Mouse (Mus musculus): ENCODE measurements around the gene Pgm2. TPM values are rescaled to one million over a fixed set of nuclear protein-coding genes. Genes with fewer than 3 reads are reported as not detected.

The Pgm2 gene
- polyA plus RNA-seq, 1 experiment: not detected

DNA sequence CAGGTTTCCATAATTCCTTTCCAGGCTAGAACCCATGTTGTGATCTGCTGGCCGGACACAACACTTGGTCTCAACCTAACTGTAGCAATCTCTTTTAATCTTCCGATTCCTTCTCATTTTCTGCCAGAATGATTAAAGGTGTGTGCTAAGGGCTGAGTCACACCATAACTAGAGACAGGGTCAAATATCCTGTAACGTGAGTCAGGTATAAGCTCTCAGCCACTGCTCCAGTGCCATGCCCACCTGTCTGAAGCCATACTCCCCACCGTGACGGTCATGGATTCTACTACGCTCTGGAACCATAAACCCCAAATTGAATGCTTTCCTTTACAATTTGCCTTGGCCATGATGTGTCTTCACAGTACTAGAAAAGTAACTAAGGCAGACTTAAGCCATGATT, 36.5 kb upstream of the Pgm2 start:
- TF ChIP-seq POLR2A (IDR thresholded peaks at IDR 0.05; ENCODE audit: insufficient read depth, low read depth, low read length) (no peak), CTCF (IDR thresholded peaks at IDR 0.05; ENCODE audit: insufficient read depth, low read depth, low read length) (no peak)
- H3K27ac ChIP-seq (ENCODE audit: insufficient read depth, low read depth, low read length): no peak overlapping the region
- WGBS: 95% methylated on average over 6 of the region's 6 CpGs
- no peak overlapping the region for H3K4me3 ChIP-seq (ENCODE audit: insufficient read depth, low read depth, low read length)
- H3K4me1 ChIP-seq (ENCODE audit: control insufficient read depth, insufficient read depth, low read length): 0 out of 2 replicates have a peak, but pooled peaks cover 1% of the 10 kb centered on the region

DNA sequence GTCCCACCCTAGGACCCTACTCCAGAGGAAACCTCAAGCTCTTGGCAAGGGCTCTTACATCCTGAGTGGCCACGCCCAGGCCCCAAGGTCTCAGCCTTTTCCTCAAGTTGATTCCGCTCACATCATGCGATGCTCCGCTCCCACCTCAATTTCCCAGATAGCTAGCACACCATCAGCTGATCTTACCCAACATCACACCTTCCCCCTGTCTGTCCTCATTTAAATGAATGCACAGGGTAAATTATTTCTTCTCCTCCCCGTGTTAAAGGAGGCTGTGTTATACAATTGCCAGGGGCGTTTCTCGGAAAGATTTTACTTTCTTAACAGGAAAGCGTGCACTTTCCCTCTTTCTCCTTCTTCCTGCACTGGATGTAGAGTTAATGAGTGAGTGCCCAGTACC, 31.9 kb upstream of the Pgm2 start:
- Histone ChIP-seq H3K4me3 (ENCODE audit: insufficient read depth, low read depth, low read length) (no peak overlapping the region), H3K4me1 (ENCODE audit: control insufficient read depth, insufficient read depth, low read length) (0 out of 2 replicates have a peak, but pooled peaks cover 3% of the 10 kb centered on the region), H3K27ac (ENCODE audit: insufficient read depth, low read depth, low read length) (no peak overlapping the region)
- TF ChIP-seq CTCF (IDR thresholded peaks at IDR 0.05; ENCODE audit: insufficient read depth, low read depth, low read length) (no peak), POLR2A (IDR thresholded peaks at IDR 0.05; ENCODE audit: insufficient read depth, low read depth, low read length) (no peak)
- WGBS: 87% methylated on average over 8 of the region's 8 CpGs

DNA sequence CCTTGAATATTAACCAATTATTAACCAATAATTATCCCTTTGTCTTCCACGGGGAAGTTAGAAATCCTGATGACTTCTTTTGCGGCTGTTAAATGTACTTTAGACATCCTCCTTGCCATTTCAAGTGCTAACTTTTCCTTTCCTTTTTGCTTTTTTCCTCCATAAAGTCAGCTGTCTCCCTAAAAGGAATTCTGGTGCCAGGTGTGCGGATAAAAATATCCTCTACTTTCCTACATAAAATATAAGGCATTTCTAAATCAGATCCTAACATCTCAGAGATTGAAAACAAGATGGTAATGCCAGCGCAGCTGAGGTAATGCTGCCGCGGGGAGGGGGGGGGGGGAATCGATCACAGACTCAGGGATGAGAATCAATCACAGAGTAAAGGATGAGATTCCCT, 31.1 kb upstream of the Pgm2 start:
- Histone ChIP-seq H3K27ac (ENCODE audit: insufficient read depth, low read depth, low read length) (no peak overlapping the region), H3K4me1 (ENCODE audit: control insufficient read depth, insufficient read depth, low read length) (0 out of 2 replicates have a peak, but pooled peaks cover 3% of the 10 kb centered on the region), H3K4me3 (ENCODE audit: insufficient read depth, low read depth, low read length) (no peak overlapping the region)
- 37% methylated on average over 7 of the region's 7 CpGs for WGBS
- TF ChIP-seq CTCF (IDR thresholded peaks at IDR 0.05; ENCODE audit: insufficient read depth, low read depth, low read length): no peak

DNA sequence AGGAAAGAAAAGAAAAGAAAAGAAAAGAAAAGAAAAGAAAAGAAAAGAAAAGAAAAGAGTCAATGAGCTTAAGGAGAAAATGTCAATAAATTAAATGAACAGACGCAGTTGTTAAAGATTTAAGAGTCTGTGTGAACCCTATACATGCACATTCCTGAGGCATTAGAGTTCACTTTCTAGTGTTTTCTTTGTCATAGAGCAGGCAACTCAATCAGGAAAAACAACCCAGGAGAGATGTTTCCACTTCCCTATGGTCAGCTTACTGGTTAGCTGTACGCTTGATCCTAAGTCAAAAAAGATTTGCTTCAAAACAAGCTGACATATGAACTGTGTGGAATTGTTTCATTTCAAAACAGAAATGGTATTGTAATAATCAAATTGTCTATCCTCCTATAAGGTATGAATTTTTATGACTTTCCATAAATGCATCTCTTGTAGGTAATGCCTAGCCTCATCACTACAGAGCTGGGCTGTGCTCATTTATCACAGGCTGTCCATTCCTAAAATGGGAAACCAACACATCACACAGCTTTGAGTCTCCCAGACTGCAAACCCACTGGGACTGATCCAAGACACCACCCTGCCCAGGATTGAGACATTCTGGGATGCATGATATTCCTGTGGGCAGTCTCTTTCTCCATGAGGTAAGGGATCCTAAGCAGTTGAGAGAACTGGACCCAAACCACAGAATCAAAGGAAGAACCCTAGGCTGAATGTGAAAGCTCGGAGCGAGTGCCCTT, 29.7 kb upstream of the Pgm2 start:
- no peak for TF ChIP-seq POLR2A (IDR thresholded peaks at IDR 0.05; ENCODE audit: insufficient read depth, low read depth, low read length)
- no peak for TF ChIP-seq CTCF (IDR thresholded peaks at IDR 0.05; ENCODE audit: insufficient read depth, low read depth, low read length)
- 95% methylated on average over 4 of the region's 4 CpGs for WGBS
- 0 out of 2 replicates have a peak, but pooled peaks cover 3% of the 10 kb centered on the region for H3K4me1 ChIP-seq (ENCODE audit: control insufficient read depth, insufficient read depth, low read length)
- no peak overlapping the region for H3K27ac ChIP-seq (ENCODE audit: insufficient read depth, low read depth, low read length)
- no peak overlapping the region for H3K4me3 ChIP-seq (ENCODE audit: insufficient read depth, low read depth, low read length)

DNA sequence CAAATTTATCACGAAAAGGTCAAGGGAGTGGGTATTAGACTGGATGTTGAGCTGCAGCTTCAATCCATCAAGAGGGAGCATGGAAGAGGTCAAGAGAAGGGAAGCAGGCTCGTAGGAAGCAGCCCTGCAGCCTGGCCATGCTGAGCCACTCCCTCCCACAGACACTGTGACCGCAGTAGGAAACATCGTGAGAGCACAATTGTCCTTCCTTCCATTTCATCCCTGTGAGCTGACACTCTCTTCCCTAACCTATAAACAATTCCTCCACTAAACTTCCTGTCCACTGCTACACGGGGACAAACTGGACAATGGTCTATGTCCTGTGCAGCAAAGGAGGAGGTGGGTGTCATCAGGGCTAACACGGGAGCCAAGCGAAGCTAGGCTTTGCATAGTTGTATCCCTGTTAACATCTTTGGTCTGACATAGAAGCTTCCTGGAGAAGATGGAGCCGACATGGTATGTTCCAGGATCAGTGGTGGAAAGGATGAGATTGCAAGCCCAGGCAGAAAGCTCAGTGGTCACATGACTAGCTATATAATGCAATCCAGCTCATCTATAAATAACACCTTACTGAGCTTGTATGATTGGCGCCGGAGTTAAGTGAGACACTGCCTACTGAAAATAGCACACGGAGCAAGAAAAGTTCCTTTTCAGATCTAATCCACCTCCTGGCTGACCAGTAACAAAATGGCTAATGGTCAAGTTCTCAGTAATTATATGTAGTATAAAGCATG, 29.0 kb upstream of the Pgm2 start:
- TF ChIP-seq CTCF (IDR thresholded peaks at IDR 0.05; ENCODE audit: insufficient read depth, low read depth, low read length) (no peak), POLR2A (IDR thresholded peaks at IDR 0.05; ENCODE audit: insufficient read depth, low read depth, low read length) (no peak)
- no peak overlapping the region for H3K27ac ChIP-seq (ENCODE audit: insufficient read depth, low read depth, low read length)
- 82% methylated on average over 11 of the region's 11 CpGs for WGBS
- H3K4me3 ChIP-seq (ENCODE audit: insufficient read depth, low read depth, low read length): no peak overlapping the region
- 0 out of 2 replicates have a peak, but pooled peaks cover 3% of the 10 kb centered on the region for H3K4me1 ChIP-seq (ENCODE audit: control insufficient read depth, insufficient read depth, low read length)

DNA sequence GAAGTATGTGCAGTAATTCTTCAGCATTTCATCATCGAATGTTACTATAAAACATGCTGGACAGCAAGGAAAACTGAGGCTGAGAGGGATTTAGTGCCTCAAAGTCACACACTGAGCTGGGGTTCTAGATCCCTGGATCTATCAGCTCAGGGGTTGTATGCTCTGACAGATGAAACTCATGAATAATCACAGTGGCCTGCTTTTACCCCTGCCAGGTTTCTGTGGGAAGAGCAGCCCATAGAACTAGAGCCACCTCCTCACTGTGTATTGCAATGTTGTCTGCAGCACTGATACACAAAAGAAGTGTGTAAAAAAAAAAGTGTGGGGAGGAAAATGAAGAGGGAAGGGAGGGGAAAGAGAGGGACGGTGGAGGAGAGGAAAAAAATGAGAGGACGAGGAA, 28.3 kb upstream of the Pgm2 start:
- H3K27ac ChIP-seq (ENCODE audit: insufficient read depth, low read depth, low read length): no peak overlapping the region
- WGBS: 78% methylated on average over 3 of the region's 3 CpGs

DNA sequence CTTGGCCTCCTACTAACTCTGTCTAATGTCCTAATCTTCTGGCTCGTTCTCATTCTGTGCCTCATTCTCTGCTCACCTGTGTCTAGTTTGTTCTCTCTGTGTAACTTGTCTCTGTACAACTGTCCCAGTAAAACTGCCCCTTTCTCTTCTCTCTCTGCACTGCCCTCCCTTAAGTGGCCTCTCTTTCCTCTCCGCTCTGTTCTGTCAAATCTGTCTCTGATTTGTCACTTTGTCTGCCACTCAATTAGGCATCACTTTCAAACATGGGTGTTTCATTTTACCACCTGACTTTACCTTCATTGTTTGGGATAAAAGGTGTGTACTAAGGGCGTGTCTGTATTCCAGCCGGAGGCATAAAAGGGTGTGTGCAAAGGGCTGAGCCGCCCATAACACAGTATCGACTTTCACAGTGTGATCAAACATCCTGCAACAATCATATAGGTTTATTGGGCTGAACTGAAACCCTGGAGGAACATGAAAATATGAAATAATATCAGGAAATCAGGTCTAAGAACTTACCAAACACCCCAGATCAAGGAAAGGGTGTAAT, 27.2 kb upstream of the Pgm2 start:
- Histone ChIP-seq H3K4me3 (ENCODE audit: insufficient read depth, low read depth, low read length) (no peak overlapping the region), H3K27ac (ENCODE audit: insufficient read depth, low read depth, low read length) (no peak overlapping the region), H3K4me1 (ENCODE audit: control insufficient read depth, insufficient read depth, low read length) (0 out of 2 replicates have a peak, but pooled peaks cover 3% of the 10 kb centered on the region)
- 90% methylated on average over 6 of the region's 6 CpGs for WGBS
- TF ChIP-seq POLR2A (IDR thresholded peaks at IDR 0.05; ENCODE audit: insufficient read depth, low read depth, low read length) (no peak), CTCF (IDR thresholded peaks at IDR 0.05; ENCODE audit: insufficient read depth, low read depth, low read length) (no peak)

More for the DNA sequence above, 28.3 kb upstream of the Pgm2 start:
- TF ChIP-seq POLR2A (IDR thresholded peaks at IDR 0.05; ENCODE audit: insufficient read depth, low read depth, low read length): no peak
- TF ChIP-seq CTCF (IDR thresholded peaks at IDR 0.05; ENCODE audit: insufficient read depth, low read depth, low read length): no peak
- 0 out of 2 replicates have a peak, but pooled peaks cover 3% of the 10 kb centered on the region for H3K4me1 ChIP-seq (ENCODE audit: control insufficient read depth, insufficient read depth, low read length)
- H3K4me3 ChIP-seq (ENCODE audit: insufficient read depth, low read depth, low read length): no peak overlapping the region

DNA sequence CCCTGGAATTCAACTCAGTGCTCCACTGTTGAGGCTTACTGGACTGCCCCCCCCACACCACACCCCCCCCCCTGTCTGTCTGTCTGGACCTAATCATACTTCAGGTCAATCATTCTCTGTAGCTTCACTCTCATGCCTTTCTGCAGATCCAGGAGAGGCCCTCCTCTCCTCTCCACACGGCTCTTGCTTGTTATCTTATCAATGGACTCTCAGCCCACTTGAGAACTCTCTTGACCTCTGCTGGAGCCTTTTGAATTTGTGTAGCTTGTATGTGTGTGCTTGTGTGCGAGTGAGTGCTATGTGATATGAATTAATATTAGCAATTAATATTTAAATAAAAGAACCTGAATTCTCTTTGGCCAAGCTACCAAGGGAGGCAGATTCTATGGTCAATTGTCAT, 26.6 kb upstream of the Pgm2 start:
- Histone ChIP-seq H3K4me1 (ENCODE audit: control insufficient read depth, insufficient read depth, low read length) (0 out of 2 replicates have a peak, but pooled peaks cover 2% of the 10 kb centered on the region), H3K27ac (ENCODE audit: insufficient read depth, low read depth, low read length) (no peak overlapping the region), H3K4me3 (ENCODE audit: insufficient read depth, low read depth, low read length) (no peak overlapping the region)
- 85% methylated on average over 2 of the region's 2 CpGs for WGBS
- TF ChIP-seq POLR2A (IDR thresholded peaks at IDR 0.05; ENCODE audit: insufficient read depth, low read depth, low read length): no peak
- TF ChIP-seq CTCF (IDR thresholded peaks at IDR 0.05; ENCODE audit: insufficient read depth, low read depth, low read length): no peak

DNA sequence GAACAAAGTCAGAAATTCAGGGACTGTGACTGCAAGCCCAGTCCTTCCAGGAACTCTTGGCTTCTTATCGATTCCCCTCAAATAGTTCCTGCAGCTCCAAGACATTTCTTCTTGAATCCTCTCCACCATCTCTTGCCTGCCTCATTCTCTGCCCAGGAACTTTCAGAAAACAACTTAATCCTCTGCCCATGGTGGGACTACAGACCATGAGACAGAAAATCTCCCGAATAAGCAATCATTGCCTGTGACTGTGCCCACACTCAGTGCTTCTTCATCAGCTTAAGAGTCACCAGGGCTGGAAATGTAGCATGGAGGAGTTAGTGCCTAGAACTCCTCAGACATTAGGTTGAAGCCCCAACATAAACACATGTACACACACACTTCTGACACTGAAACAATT, 25.2 kb upstream of the Pgm2 start:
- TF ChIP-seq CTCF (IDR thresholded peaks at IDR 0.05; ENCODE audit: insufficient read depth, low read depth, low read length) (no peak), POLR2A (IDR thresholded peaks at IDR 0.05; ENCODE audit: insufficient read depth, low read depth, low read length) (no peak)
- WGBS: 82% methylated on average over 2 of the region's 2 CpGs

More for the DNA sequence above, 25.2 kb upstream of the Pgm2 start:
- Histone ChIP-seq H3K4me1 (ENCODE audit: control insufficient read depth, insufficient read depth, low read length) (no peaks in the 10 kb centered on the region), H3K27ac (ENCODE audit: insufficient read depth, low read depth, low read length) (no peak overlapping the region), H3K4me3 (ENCODE audit: insufficient read depth, low read depth, low read length) (no peak overlapping the region)
